Mouse (Mus musculus) CH12.LX (cell line): Measurements from ENCODE around the gene Sergef. TPM values are rescaled to one million over a fixed set of nuclear protein-coding genes. Genes with fewer than 3 reads are reported as not detected.

Source experiments
- DNase-seq: peaks from one replicate; pipeline ENCODE4 v3.0.0-alpha.2; 2013; ENCODE audit errors: extremely low read depth
- H3K27ac ChIP-seq: 2 replicates; pipeline ENCODE4 v1.5.1; 2012; ENCODE audit warnings: low read depth, mild to moderate bottlenecking, control low read depth, moderate library complexity; ENCODE audit not compliant: insufficient read depth
- H3K27me3 ChIP-seq: replicated peaks from 2 replicates; pipeline ENCODE3; 2012; ENCODE audit warnings: inconsistent platforms
- H3K36me3 ChIP-seq, 2 experiments: replicated peaks in 1 of 2; 2 replicates each; pipeline versions ENCODE3 to v1.6.1; 2012; ENCODE audit warnings: inconsistent platforms in 1 of 2, low read length in 1 of 2, mild to moderate bottlenecking in 1 of 2, mixed read lengths in 1 of 2, moderate library complexity in 1 of 2; ENCODE audit not compliant: control insufficient read depth in 1 of 2, insufficient read depth in 1 of 2
- H3K4me1 ChIP-seq, 2 experiments: 2 replicates each; pipeline ENCODE4 v1.6.1; 2012; ENCODE audit warnings: inconsistent platforms in 1 of 2, moderate library complexity in 1 of 2; ENCODE audit not compliant: insufficient read depth in 2 of 2, control insufficient read depth in 1 of 2
- H3K4me2 ChIP-seq: 2 replicates; pipeline ENCODE4 v1.6.1; 2012; ENCODE audit warnings: low read depth, mild to moderate bottlenecking, control low read depth; ENCODE audit not compliant: poor library complexity, insufficient read depth, severe bottlenecking
- H3K4me3 ChIP-seq, 3 experiments: fragments of 150-350 bp in 1 of 3; sonication (generic) in 1 of 3; replicated peaks in 1 of 3; 2 replicates each; pipeline versions ENCODE3 to v1.5.1; 2011 to 2012; ENCODE audit warnings: low read depth in 2 of 3, low read length in 2 of 3, mild to moderate bottlenecking in 2 of 3, moderate library complexity in 2 of 3, control low read depth in 1 of 3, improper control_type of control experiment in 1 of 3, inconsistent platforms in 1 of 3, mixed read lengths in 1 of 3; ENCODE audit not compliant: poor library complexity in 1 of 3
- H3K79me2 ChIP-seq: replicated peaks from 2 replicates; pipeline ENCODE4 v1.6.1; 2012; ENCODE audit warnings: mild to moderate bottlenecking, moderate library complexity; ENCODE audit not compliant: control insufficient read depth, poor library complexity, insufficient read depth, severe bottlenecking; ENCODE audit errors: extremely low read depth
- H3K9ac ChIP-seq: 2 replicates; pipeline ENCODE4 v1.6.1; 2012; ENCODE audit warnings: low read depth, mild to moderate bottlenecking, control low read depth, moderate library complexity; ENCODE audit not compliant: insufficient read depth
- H3K9me3 ChIP-seq: replicated peaks from 2 replicates; pipeline ENCODE3; 2012; ENCODE audit warnings: low read length, inconsistent platforms, mixed read lengths
- BHLHE40 ChIP-seq: IDR thresholded peaks from 2 replicates; pipeline ENCODE4 v1.6.1; 2011; ENCODE audit warnings: mild to moderate bottlenecking, low read depth, low read length, improper control_type of control experiment
- CHD1 ChIP-seq: IDR thresholded peaks from 2 replicates; pipeline ENCODE4 v1.6.1; 2012; ENCODE audit warnings: low read depth, low read length, improper control_type of control experiment, inconsistent platforms
- CTCF ChIP-seq, 2 experiments: IDR thresholded peaks in 1 of 2; conservative IDR thresholded peaks in 1 of 2; 2 replicates each; pipeline ENCODE4 v1.5.1; 2011 to 2012; ENCODE audit warnings: low read depth in 2 of 2, low read length in 2 of 2, improper control_type of control experiment in 1 of 2, inconsistent platforms in 1 of 2, mild to moderate bottlenecking in 1 of 2, moderate library complexity in 1 of 2
- ELF1 ChIP-seq: IDR thresholded peaks from 2 replicates; pipeline ENCODE4 v1.6.1; 2014; ENCODE audit warnings: low read depth, mild to moderate bottlenecking, inconsistent platforms, low read length, improper control_type of control experiment
- EP300 ChIP-seq: IDR thresholded peaks from 2 replicates; pipeline ENCODE4 v1.6.1; 2011; ENCODE audit warnings: low read length, improper control_type of control experiment
- HCFC1 ChIP-seq: IDR thresholded peaks from 2 replicates; pipeline ENCODE4 v1.6.1; 2012; ENCODE audit warnings: low read depth, mild to moderate bottlenecking, inconsistent platforms, low read length, improper control_type of control experiment
- IRF4 ChIP-seq: IDR thresholded peaks from 2 replicates; pipeline ENCODE4 v1.6.1; 2014; ENCODE audit warnings: low read depth, mild to moderate bottlenecking, inconsistent platforms, low read length, improper control_type of control experiment
- KAT2A ChIP-seq: IDR thresholded peaks from 2 replicates; pipeline ENCODE4 v1.6.1; 2012; ENCODE audit warnings: low read length, improper control_type of control experiment, inconsistent platforms; ENCODE audit not compliant: insufficient replicate concordance
- MAFK ChIP-seq: IDR thresholded peaks from 2 replicates; pipeline ENCODE4 v1.6.1; 2011; ENCODE audit warnings: low read length, improper control_type of control experiment; ENCODE audit not compliant: insufficient replicate concordance
- NELFE ChIP-seq: IDR thresholded peaks from 2 replicates; pipeline ENCODE4 v1.6.1; 2011; ENCODE audit warnings: low read depth, low read length, improper control_type of control experiment
- PAX5 ChIP-seq: IDR thresholded peaks from 2 replicates; pipeline ENCODE4 v1.6.1; 2012; ENCODE audit warnings: low read length, inconsistent platforms, mixed read lengths
- RCOR1 ChIP-seq: conservative IDR thresholded peaks from 2 replicates; pipeline ENCODE4 v1.6.1; 2012; ENCODE audit warnings: low read depth, mild to moderate bottlenecking, inconsistent platforms, low read length, improper control_type of control experiment
- TCF12 ChIP-seq: IDR thresholded peaks from 2 replicates; pipeline ENCODE4 v1.6.1; 2014; ENCODE audit warnings: low read depth, mild to moderate bottlenecking, inconsistent platforms, low read length, improper control_type of control experiment
- USF2 ChIP-seq: conservative IDR thresholded peaks from 2 replicates; pipeline ENCODE4 v1.6.1; 2011; ENCODE audit warnings: low read depth, low read length, improper control_type of control experiment
- dilution Hi-C: fragments of 300-500 bp; cut with MboI; formaldehyde crosslinking; loops from 2 replicates; pipeline ENCODE4 v1.14.3; 2020; ENCODE audit warnings: low sequenced_read_pairs; ENCODE audit not compliant: extremely low pct_unique_long_range_greater_than_20kb, extremely low pct_ligation_motif_present
- in situ Hi-C: fragments of 300-500 bp; cut with MboI; formaldehyde crosslinking; loops from 3 replicates; pipeline ENCODE4 v1.14.3; 2019; ENCODE audit warnings: low sequenced_read_pairs, low pct_ligation_motif_present, low pct_unique_long_range_greater_than_20kb, mixed read lengths
- polyA plus RNA-seq: library from polyadenylated mRNA; unstranded; fragments of >175 nt; gene quantifications from 2 replicates; pipeline ENCODE4 v1.2.1, GENCODE M21; 2012; ENCODE audit warnings: low read depth; ENCODE audit not compliant: insufficient read length
- total RNA-seq, 2 experiments: library from RNA; depleted of rRNA; stranded (reverse); fragments of 300-350 nt in 1 of 2; fragments of >200 nt in 1 of 2; gene quantifications; 2 replicates each; pipeline ENCODE4 v1.2.3; 2012 to 2014

Gene Sergef
- total and polyA plus RNA-seq, 3 experiments = 13.0 to 18.0 (median 14.1) TPM

GRCm38 (mm10) chr7:46544195-46544641 lies 95.4 kb downstream of the Sergef start:
- H3K4me2 ChIP-seq = no peak overlapping the region

GRCm38 (mm10) chr7:46542117-46542516 lies 97.5 kb downstream of the Sergef start:
- H3K9ac ChIP-seq = no peak overlapping the region
- in situ Hi-C loops (loop anchor here (10.0 kb wide), 1 partner anchor 137 kb away; no protein-coding TSS in a partner anchor), dilution Hi-C loops (no loop called here)
- H3K27ac ChIP-seq = no peak overlapping the region
- no peak overlapping the region for H3K4me3 ChIP-seq
- H3K4me2 ChIP-seq = no peak overlapping the region
- no peaks in the 10 kb centered on the region for H3K9me3 ChIP-seq
- DNase-seq = no peak
- peaks cover 15 to 30% of the 10 kb centered on the region in 2 experiments; a peak in 3 of 4 replicates for H3K4me1 ChIP-seq
- no peaks in the 10 kb centered on the region for H3K27me3 ChIP-seq
- H3K79me2 ChIP-seq = no peaks in the 10 kb centered on the region
- peaks cover 4 to 48% of the 10 kb centered on the region in 2 experiments for H3K36me3 ChIP-seq
- TF ChIP-seq TCF12 = no peak
- TF ChIP-seq CHD1 = no peak
- TF ChIP-seq CTCF (conservative IDR thresholded peaks at IDR 0.05 in 1 of 2, IDR thresholded peaks at IDR 0.05 in 1 of 2; ENCODE audit: low read depth in 2 of 2, low read length in 2 of 2) = no peak
- TF ChIP-seq IRF4 = no peak
- no peak for TF ChIP-seq EP300
- no peak for TF ChIP-seq MAFK
- TF ChIP-seq RCOR1 = no peak
- no peak for TF ChIP-seq USF2
- no peak for TF ChIP-seq NELFE

More at GRCm38 (mm10) chr7:46544195-46544641, 95.4 kb downstream of the Sergef start:
- H3K9ac ChIP-seq = no peak overlapping the region
- H3K36me3 ChIP-seq = peaks cover 4 to 41% of the 10 kb centered on the region in 2 experiments
- dilution Hi-C loops (no loop called here), in situ Hi-C loops (loop anchor here (10.0 kb wide), 1 partner anchor 139 kb away; no protein-coding TSS in a partner anchor)
- no peaks in the 10 kb centered on the region for H3K79me2 ChIP-seq
- H3K4me1 ChIP-seq = peaks cover 16 to 43% of the 10 kb centered on the region in 2 experiments; a peak in 3 of 4 replicates
- H3K9me3 ChIP-seq = no peaks in the 10 kb centered on the region
- H3K4me3 ChIP-seq = no peak overlapping the region
- DNase-seq = no peak
- no peaks in the 10 kb centered on the region for H3K27me3 ChIP-seq
- no peak overlapping the region for H3K27ac ChIP-seq
- TF ChIP-seq BHLHE40 = no peak

- H3K4me1 ChIP-seq = peaks cover 2 to 24% of the 10 kb centered on the region in 2 experiments; a peak in 3 of 4 replicates
- DNase-seq = no peak
- in situ Hi-C loops = loop anchor here (10.0 kb wide), 1 partner anchor 136 kb away; no protein-coding TSS in a partner anchor
- no peak overlapping the region for H3K4me2 ChIP-seq
- TF ChIP-seq ELF1 = no peak
- TF ChIP-seq KAT2A = no peak
- no peak for TF ChIP-seq HCFC1
- no peak for TF ChIP-seq PAX5
- no peak overlapping the region for H3K27ac ChIP-seq
- no peaks in the 10 kb centered on the region for H3K9me3 ChIP-seq
- no peak overlapping the region for H3K4me3 ChIP-seq
- H3K9ac ChIP-seq = no peak overlapping the region
- H3K36me3 ChIP-seq = peaks cover 4 to 53% of the 10 kb centered on the region in 2 experiments
- no peaks in the 10 kb centered on the region for H3K27me3 ChIP-seq
- H3K79me2 ChIP-seq = no peaks in the 10 kb centered on the region
- dilution Hi-C loops = no loop called here
Observed at GRCm38 (mm10) chr7:46540616-46541015, 99.0 kb downstream of the Sergef start.
